Mouse (Mus musculus): ENCODE results near the gene Mrgprg. TPM values are rescaled to one million over a fixed set of nuclear protein-coding genes. Genes with fewer than 3 reads are reported as not detected.
A peak's percentile ranks its signal among the peaks of the same experiment; 100 is the strongest.

Mrgprg gene
- total RNA-seq, 2 experiments from 2014 or later: 0.36 TPM; not detected in 1

DNA sequence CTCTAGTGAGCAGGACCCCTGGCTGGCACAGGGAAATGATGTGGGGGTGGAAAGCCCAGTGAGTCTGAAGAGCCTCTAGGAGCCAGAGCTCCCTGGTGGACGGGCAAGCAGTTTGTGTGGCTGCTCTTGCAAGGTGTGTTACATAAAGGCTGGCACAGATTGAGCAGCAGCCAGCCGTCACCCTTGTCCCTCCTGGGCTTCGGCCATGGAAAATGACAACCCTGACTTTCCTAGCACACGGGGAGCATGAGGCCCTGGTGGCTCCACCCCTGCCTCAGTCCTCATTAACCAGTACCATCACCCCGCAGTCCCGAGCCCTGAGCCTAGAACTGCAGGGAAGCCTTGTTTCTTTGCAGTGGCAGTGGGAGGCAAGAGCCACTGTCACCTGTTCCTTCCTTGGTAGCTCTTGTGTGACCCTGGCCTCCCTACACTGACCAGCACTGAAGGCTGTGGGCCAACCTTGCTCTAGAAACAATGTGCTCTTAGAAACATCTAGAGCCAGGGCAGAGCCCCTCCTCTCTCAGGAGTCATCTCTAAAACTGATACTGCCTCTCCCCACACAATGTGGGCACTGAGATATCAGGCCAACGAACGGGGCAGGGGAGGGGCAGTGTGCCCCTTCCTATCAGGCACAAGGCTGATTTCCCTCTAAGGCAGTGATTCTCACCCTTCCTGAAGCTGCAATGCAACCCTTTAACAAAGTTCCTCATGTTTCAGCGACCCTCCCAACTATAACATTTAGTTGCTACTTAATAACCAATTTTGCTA lies 11.3 kb downstream of the Mrgprg start:
- DNase-seq: peak in 1 of 2 experiments; percentile 31

DNA sequence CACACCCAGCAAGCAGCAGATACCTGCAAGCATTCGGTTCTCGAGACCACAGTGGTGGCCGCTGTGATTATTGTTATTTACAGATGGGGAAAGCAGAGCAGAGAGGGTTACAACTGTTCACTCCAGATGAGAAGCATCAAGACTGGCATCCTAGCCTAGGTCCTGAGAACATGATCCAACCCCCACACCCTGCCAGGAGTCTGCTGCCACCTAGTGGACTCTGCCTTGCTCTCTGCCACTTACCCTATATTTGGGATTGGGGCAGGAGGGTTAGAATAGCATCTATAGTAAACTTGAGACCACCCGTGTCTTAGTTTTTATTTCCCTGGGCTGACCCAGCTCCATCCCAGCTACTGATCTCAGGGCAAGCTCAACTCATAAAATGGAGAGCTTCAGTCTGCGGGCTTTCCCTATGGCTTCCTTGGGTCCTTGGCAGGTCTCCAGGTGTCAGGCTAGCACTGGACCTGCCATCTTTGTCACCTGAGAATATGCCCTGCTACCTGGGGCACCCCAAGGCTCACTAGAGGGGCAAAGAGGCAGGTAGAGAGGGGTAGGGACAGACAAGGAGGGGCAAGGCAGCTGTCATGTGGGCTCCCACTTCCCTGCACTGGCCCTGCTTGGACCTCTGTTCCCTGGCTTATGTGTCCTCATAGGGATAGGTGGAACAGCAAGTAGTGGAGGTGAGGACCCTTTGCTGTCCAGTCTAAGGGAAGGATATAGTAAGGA lies 12.6 kb downstream of the Mrgprg start:
- DNase-seq: peak; percentile 46 to 77

DNA sequence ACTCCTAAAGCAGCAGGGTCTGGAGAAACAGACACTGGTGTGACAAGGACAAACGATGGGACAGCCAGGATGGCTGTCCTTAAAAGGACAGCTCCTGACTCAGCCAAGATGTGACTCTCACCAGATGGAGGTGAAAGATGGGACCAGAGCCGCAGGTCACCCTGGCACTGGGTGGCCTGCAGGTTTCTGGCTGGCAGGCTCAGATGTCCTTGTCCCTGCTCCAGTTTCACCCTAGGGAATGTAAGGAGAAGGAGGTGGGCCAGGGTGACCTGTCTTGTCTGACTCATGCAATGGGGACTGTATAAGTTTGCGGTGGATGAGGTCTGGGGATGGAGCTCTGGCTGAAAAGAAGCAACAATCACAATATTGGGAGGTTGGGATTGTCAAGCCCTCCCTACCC lies 14.2 kb downstream of the Mrgprg start:
- DNase-seq: no peak

DNA sequence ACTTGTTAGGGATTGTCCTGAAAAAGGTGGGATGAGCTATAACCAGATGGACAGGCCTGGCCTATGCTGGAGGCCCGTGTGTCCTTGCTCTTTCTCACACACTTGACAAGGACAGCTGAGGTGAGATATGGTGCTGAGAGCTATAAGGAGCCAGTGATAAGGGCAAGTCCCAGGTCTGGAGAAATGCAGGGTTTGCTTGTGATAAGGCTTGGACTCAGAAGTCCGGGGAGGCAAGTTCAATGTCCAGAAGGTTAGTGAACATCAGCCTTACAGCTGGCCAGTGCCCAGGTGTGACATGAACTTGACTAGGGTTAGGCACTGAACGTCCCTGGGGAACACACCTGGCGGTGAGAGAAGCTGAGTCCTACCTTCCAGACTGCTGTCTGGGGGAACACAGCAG lies 14.7 kb downstream of the Mrgprg start:
- DNase-seq: no peak

DNA sequence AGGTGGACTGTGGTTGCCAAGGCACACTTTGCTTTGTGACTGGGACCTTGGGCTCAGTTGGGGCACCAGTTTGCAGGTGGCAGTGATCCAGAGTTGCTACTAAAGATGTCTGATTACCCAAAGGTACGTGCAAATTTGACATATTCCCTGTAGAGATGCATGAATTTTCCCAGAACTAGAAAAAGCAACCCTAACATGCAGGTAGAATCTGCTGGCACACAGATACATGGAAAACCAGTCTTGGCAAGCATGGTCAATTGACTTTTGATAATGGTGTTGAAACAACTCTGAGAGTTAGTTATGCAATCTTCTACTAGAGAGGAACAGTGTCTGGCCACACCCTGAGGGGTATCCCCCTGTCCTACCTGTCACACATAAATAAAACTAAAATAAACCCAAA lies 15.4 kb downstream of the Mrgprg start:
- no peak for DNase-seq

DNA sequence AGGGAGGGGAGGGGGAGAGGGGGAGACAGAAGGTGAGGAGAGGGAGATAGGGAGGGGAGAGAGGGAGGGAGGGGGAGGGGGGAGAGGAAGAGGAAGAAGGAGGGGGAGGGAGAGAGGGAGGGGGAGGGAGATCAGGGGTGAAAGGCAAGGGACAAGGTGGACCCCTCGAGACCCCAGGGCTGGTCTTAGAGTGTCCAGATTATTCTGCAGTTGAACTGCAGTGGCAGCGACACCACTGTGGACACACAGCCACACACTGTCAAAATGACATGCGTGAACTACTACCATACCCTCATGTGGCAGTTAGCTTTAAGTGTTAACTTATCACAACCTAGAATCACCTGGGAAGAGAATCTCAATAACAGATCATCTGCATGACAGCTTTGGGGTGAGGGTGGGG lies 17.7 kb downstream of the Mrgprg start:
- no peak for DNase-seq

DNA sequence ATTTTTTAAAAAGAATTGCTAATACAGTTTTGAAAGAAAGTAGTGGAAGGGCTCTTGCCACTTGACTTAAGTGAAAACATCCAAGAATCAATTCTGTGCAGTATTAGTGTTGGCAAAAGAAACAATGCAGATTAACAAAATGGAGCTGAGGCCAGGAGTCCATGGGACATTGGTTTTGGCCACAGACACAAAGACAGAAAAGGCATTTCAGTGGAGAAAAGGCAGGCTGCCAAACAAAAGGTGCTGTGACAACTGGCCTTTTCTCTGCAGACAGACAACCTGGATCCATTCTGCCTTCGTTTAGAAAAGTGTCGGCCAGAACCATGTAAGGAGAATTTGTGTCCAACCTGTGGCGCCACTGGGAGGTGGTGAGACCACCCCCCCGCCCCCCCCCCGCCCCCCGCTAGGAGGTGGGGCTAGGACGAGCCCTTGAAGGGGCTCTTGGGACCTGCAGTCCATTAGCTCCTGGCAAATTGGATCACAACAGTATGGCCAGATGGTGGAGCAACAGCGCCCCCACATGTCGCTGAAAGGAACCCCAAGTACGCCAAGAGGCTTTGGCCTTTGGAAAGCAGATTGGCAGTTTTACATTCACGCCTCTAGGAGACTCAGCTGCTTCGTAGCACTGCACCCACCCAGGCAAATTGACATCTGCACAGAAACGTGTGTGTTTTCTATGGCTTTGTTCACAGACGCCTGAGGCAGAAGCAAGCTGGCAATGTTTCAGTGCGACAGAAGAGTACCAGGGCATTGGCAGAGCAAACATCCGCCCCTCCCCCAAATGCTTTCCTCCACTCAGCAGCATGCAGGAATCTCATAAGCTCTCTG lies 18.5 kb downstream of the Mrgprg start:
- DNase-seq: peak; percentile 88 to 95

DNA sequence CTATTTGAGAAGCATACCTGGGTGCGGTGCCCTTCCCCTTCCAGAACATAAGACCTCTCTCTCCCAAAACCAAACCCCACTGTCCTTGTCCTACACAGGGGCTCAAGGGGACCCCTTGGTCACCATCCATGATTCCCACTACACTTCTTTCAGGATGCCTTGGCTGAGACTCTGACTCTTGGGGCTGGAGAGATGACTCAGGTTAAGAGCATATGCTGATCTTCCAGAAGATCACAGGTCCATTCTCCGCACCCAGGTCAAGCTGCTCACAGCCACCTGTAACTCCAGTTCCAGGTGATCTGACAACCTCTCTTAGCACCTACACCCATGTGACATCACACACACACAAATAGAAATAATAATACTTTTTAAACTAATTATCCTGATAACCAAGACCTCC lies 26.1 kb downstream of the Mrgprg start:
- no peak for DNase-seq

DNA sequence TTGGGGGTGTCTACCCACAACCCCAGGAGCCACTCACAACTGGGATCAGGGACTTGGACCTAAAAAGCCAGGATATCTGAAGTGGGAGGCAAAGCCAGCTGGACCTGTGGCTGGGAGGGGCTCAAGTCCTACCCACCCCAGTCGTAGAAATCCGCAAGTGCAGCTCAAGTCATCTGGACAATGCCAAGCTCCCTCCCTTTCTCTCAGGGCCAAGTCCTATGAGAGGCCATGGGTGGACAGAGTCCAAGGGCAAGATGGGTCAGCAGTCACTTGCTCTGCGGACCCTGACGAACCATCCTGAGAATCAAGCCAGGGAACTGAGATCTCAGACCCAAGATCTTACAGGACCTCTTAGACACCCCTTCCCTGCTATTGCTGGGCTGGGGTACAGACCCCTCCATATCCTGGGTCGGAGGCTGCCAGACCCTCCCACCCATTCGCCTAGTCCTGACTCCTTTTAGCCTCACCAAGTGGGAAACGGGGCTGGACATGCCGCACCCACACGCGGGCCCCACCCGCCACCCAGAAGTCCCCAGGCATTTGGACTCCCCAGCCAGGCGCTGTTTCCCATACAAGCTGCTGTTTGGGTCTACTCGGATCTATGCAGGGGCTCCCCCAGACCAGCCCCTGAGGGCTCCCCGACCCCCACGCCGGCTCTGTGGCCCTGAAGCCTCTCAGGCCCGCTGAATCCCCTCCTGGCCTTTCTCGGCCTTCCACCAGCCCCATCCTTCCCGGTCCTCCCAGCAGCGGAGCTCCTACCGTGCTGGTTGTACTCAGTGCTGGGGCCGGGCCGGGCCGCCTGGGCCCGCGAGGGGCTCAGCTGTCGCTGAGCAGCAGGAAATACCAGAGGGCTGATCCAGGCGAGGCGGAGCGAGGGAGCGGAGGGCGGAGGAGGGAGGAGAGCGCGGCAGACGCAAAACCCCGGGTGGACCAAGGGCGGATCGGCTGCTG lies 27.0 kb downstream of the Mrgprg start:
- DNase-seq: peak; percentile 90 to 92

DNA sequence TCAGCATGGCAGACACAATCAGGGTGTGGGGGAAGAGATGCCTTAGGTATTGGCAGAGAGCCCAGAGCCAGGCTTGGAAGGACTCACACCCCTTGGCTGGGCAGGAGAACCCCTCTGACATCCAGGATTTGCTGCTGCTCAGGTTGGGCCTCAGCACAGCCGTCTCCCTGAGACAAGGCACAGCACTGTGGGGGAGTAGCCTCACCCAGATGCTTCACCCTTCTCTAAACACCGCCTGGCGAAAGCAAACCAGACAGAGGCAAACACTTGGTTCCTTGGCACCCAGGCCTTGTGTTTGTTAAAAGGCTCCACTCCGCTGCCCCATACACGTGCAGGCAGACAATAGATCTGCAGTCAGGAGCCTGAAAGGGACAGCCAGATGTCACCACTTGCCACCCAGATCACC lies 28.2 kb downstream of the Mrgprg start:
- peak; percentile 42 to 49 for DNase-seq

DNA sequence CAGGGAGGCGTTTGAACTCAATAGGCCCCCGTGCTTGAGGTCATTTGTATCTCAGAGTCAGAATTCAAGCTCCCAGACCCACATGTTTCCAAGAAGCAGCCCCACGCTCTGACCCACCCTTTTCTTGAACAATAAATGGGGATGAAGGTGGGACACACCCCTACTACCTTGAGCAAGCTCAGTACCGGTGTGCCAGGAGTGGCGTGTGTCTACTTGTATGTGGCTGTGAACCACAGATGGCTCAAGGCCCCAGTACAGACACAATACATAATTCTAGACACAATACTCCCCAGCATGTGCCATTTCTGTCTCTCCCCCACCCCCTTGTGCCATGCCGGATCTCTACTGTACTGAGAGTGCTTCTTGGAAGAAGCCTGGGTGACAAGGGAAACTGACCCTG lies 28.6 kb downstream of the Mrgprg start:
- no peak for DNase-seq

DNA sequence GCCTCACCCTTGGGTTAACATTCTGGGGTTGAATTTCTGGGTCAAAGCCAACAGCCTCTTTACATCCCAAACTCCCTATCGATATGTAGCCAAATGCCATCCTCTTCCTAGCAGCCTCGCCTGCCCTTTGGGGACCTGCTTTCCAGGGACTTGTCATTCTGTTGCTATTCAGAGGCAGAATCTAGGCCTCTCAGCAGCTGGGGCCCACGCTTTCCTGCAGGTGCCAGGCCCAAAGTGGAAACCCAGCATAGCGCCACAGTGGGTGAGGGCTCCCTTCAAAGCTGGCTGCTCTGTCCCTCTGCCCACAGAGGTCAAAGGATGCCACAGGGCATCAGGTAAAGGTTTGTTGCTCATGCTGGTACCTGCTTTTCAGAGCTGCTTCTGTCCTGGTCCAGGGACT lies 33.0 kb downstream of the Mrgprg start:
- no peak for DNase-seq

DNA sequence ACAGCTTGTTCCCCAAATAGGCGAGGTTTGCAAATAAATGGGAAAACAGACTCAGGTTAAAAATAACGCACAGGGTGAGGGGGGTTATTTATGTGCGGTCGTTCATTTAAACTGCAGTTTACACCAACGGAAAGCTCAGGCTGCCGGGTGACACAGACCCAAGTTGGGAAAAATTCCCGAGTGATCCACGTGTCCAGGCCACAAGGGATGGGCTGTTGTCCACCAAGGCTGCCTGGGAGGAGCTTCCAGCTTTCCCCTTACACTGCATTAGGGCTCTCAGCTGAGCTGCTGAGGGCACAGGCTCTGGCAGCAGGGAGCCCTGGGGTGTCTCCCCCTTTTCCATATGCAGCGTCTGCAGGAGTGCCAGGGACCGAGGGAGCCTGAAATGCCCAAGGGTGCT lies 36.9 kb downstream of the Mrgprg start:
- DNase-seq: peak; percentile 64 to 72

DNA sequence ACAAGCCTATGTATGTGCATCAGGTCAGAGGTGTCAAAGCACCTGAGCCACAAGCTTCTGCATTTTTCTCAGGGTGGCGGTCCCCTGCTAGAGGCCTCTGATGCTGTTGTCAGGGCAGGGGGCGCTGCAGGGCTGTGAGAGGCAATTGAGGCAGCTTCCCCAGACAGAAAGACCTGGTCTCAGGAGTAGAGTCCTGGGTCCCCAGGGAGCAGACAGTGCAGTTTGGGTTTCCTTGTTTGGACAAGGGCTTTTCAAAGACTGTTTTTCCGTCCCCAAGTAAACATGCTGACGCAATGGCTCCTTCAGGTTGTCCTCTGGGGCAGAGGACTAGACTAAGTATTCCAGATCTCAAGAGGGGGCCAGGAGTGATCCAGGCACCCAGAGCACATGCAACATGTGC lies 40.4 kb downstream of the Mrgprg start:
- no peak for DNase-seq

DNA sequence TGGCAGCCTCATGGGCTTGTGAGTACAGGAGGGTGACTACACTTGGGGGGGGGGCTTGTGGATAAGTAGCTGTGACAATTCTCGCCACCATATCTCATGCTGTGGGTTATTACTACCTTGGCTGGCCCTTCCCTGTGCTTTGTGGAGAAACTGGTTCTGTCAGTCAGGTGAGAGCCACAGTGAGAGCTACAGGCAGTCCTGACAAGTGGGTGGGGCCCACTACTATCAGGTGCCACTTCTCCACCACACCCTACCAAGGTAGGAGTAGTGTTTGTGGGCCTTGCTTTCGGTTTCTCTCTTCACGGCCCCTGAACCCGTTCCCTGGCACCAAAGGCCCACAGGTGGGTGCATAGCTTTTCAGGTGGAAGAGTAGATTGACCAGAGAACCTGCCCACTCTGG lies 43.0 kb downstream of the Mrgprg start:
- DNase-seq: no peak

DNA sequence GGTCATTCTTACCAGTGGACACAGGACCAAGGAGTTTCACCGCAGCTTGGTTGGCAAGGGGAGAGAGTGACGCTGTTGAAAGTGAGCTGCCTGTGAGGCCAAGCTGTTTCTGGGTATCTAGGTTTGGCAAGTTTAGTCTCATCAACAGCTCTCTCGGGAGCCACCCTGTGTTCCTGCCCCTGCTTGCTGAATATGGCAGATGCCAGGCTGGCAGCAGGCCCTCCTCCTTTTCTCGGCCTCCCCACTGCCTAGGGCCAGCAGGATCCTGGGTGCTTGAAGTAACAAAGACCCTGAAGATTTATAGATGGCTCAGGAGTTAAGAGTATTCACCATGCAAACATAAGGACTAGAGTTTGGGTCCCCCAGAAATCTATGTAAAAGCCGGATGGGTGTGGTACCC lies 44.1 kb downstream of the Mrgprg start:
- no peak for DNase-seq

DNA sequence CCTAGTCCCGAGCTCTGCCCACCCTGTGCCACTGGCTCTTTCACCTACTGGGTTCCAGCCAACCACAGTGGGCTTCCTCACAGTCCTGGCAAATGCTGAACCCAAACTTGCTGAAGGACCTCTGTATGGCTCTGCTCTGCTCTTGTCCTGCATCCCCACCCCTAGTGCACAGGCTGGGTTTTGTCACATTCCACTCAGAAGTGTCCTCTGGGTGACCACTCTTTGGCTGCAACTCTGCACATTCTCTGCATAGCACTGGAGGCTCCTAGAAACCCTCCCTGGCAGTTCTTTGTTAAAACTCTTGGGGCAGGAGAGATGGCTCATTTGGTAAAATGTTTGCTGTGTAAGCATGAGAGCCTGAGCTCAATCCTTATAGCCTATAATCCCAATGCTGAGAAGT lies 49.0 kb downstream of the Mrgprg start:
- DNase-seq: no peak
